Mouse (Mus musculus) megakaryocyte, embryonic 14.5 days (primary cell): ENCODE results near the gene Frs2.

Experiments used
- FLI1 ChIP-seq: IDR thresholded peaks from 2 replicates; pipeline ENCODE4 v1.6.1; 2012; ENCODE audit warnings: low read length, inconsistent platforms, mixed read lengths
- GATA1 ChIP-seq: IDR thresholded peaks from 3 replicates; pipeline ENCODE4 v1.6.1; 2012; ENCODE audit warnings: mixed read lengths, low read length, inconsistent platforms, borderline replicate concordance

DNA sequence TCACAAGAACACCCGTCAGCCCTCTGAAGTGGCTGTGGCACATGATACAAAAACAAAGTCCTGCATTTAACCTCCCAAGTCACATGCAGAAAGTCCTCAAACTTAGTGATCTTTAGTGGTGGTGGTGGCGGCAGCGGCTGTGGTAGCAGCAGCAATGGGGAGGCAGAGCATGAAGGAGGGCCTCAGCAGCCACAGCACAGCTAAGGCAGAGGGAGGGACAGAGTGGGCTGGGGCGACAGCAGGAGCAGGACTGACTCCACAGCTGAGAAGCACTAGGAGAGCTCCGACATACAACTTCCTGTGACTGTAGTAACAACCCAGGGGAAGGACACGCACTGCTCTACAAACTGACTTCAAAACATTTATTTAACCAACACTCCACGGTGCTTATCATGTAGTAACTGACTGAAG is 29.9 kb downstream of the Frs2 start:
- TF ChIP-seq GATA1 (no peak), FLI1 (no peak)
